Mouse (Mus musculus) monocyte, adult 5-6 weeks (primary cell): ENCODE results near the gene Olfr691. TPM values are rescaled to one million over a fixed set of nuclear protein-coding genes. Genes with fewer than 3 reads are reported as not detected.
"Not testable (repeated sequence)": the region's sequence is repeated elsewhere in the genome, so short reads cannot be mapped to it uniquely, and the experiment has no call there.

Source experiments
- ATAC-seq: fragments of 153-309, 156-312 bp; replicated peaks from 2 replicates; pipeline ENCODE4 v1.8.0; 2017; ENCODE audit warnings: mild to moderate bottlenecking; ENCODE audit not compliant: low TSS enrichment, insufficient number of reproducible peaks, severe bottlenecking, poor library complexity, low FRiP score
- total RNA-seq: library from RNA; stranded (forward); fragments of 200-1000, 200-491, 200-594 nt; gene quantifications from 3 replicates; pipeline ENCODE4 v1.2.3, GENCODE M21; 2017

Gene Olfr691
- total RNA-seq = not detected in 3 replicates

GRCm38 (mm10) chr7:105342170-105342569, at the start of gene Olfr691:
Olfr691 (minus strand) TSS chr7:105342270.
- ATAC-seq = no peak

GRCm38 (mm10) chr7:105390236-105390635, 48.2 kb upstream of the Olfr691 start:
- no peak for ATAC-seq

- no peak for ATAC-seq
Measured at GRCm38 (mm10) chr7:105387696-105388095, 45.6 kb upstream of the Olfr691 start.

GRCm38 (mm10) chr7:105380329-105380728, 38.3 kb upstream of the Olfr691 start:
- no peak for ATAC-seq

- no peak for ATAC-seq
Measured at GRCm38 (mm10) chr7:105374866-105375265, 32.8 kb upstream of the Olfr691 start, which contains the start of gene Gm5901. Gm5901 (plus strand) TSS chr7:105375038.

- ATAC-seq = no peak
Measured at GRCm38 (mm10) chr7:105373976-105374375, 31.9 kb upstream of the Olfr691 start.

- ATAC-seq = no peak
Measured at GRCm38 (mm10) chr7:105373509-105373908, 31.4 kb upstream of the Olfr691 start.

GRCm38 (mm10) chr7:105372912-105373311, 30.8 kb upstream of the Olfr691 start:
- ATAC-seq = peak; percentile 64

GRCm38 (mm10) chr7:105368521-105368920, 26.5 kb upstream of the Olfr691 start:
- ATAC-seq = no peak

- ATAC-seq = no peak
Measured at GRCm38 (mm10) chr7:105367930-105368329, 25.9 kb upstream of the Olfr691 start, which contains the start of gene Olfr692. Olfr692 (plus strand) TSS chr7:105368230.

GRCm38 (mm10) chr7:105367268-105367667, 25.2 kb upstream of the Olfr691 start:
- ATAC-seq = no peak

- no peak for ATAC-seq
Measured at GRCm38 (mm10) chr7:105361713-105362112, 19.6 kb upstream of the Olfr691 start.

- not testable (repeated sequence) for ATAC-seq
Measured at GRCm38 (mm10) chr7:105356487-105356886, 14.4 kb upstream of the Olfr691 start.

- not testable (repeated sequence) for ATAC-seq
Measured at GRCm38 (mm10) chr7:105356064-105356463, 14.0 kb upstream of the Olfr691 start.

- no peak for ATAC-seq
Measured at GRCm38 (mm10) chr7:105342752-105343151, 682 bp upstream of the Olfr691 start.

GRCm38 (mm10) chr7:105334004-105334403, 8.1 kb downstream of the Olfr691 start, which contains the start of gene Olfr690:
Olfr690 (minus strand) TSS chr7:105334104.
- ATAC-seq = no peak

GRCm38 (mm10) chr7:105325302-105325701, 16.8 kb downstream of the Olfr691 start:
- ATAC-seq = no peak

- ATAC-seq = no peak
Measured at GRCm38 (mm10) chr7:105310865-105311264, 31.2 kb downstream of the Olfr691 start, which contains the start of gene Olfr689. Olfr689 (plus strand) TSS chr7:105311165.

- ATAC-seq = no peak
Measured at GRCm38 (mm10) chr7:105290051-105290450, 52.0 kb downstream of the Olfr691 start.

GRCm38 (mm10) chr7:105287795-105288194, 54.3 kb downstream of the Olfr691 start, which contains the start of gene Olfr688:
Olfr688 (plus strand) TSS chr7:105288095.
- no peak for ATAC-seq
